Mouse (Mus musculus): ENCODE measurements around the gene Slc24a1. TPM values are rescaled to one million over a fixed set of nuclear protein-coding genes. Genes with fewer than 3 reads are reported as not detected.

Slc24a1 gene
- polyA plus RNA-seq, 1 experiment from 2014 or later, result not detected

DNA sequence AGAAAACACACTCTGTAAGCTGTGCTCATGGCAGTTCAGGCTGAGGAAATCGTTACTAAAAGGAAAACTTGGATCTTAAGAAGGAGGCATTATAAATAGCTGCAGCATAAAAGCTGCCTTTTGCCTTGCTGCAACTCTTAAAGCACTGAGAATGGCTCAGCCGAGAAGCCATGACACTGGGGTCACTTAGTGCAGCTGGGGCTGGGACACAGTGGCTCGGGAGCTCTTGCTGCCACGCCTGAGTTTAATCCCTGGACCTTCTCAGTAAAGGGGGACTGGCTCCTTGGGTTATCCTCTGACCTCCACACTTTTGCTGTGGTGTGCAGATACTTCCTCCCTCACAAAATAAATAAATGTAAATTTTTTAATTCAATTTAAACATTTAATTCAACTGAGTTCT is 48.5 kb downstream of the Slc24a1 start:
- no peak for DNase-seq (ENCODE audit: low spot score, missing footprints)
- no peak overlapping the region for H3K4me3 ChIP-seq (ENCODE audit: low read depth, low read length)
- H3K36me3 ChIP-seq (ENCODE audit: control insufficient read depth, insufficient read depth, low read length), result no peaks in the 10 kb centered on the region
- no peaks in the 10 kb centered on the region for H3K27me3 ChIP-seq (ENCODE audit: control insufficient read depth, insufficient read depth, low read length)
- no peak overlapping the region; the same call in 1 of the 2 replicates for H3K27ac ChIP-seq (ENCODE audit: low read depth, low read length)
- no peak overlapping the region for H3K9ac ChIP-seq (ENCODE audit: low read length)
- no peaks in the 10 kb centered on the region for H3K4me1 ChIP-seq (ENCODE audit: control insufficient read depth, insufficient read depth, low read length)
- 31% methylated on average over 4 of the region's 4 CpGs for WGBS
- no peaks in the 10 kb centered on the region for H3K9me3 ChIP-seq (ENCODE audit: control insufficient read depth, low read length)
- no peak overlapping the region for H3K4me2 ChIP-seq
- no peak for ATAC-seq (ENCODE audit: low FRiP score)

DNA sequence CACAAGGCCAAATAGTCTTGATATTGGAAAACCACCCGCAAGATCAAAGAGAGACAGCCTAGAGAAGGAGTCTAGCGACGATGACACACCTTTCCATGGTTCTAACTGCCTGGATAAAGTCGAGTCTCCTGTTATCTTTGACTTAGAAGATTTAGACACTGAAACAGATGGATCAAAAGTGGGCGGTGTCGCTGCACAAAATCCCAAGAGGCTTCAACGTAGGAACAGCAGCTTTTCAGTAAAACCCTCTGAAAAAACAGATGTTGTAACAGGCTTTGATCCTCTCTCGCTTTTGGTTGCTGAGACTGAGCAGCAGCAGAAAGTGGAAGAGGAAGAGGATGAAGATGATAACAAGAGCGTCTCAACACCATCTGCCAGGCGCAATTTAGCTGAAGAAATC is 54.8 kb downstream of the Slc24a1 start:
- 90% methylated on average over 10 of the region's 10 CpGs for WGBS
- Histone ChIP-seq H3K27me3 (ENCODE audit: control insufficient read depth, insufficient read depth, low read length) (no peaks in the 10 kb centered on the region), H3K27ac (ENCODE audit: low read depth, low read length) (no peak overlapping the region)

DNA sequence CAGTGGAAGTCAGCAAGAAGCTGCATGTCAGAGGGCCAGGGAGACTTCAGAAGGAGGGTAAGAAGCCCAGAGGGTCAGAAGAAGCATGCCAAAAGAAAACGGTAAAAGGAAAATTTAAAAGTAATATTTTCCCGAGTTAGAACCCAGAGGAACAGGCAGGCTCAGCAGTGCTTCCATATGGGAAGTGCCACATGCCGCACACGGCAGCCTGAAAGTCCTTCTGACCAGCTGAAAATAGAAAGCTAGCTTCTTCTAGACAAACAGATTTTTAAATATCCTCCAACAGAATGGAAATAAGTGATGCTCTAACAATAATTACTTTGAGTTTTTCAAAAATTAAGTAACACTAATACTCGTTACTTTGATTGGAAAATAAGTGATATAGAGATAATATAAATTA is 65.4 kb downstream of the Slc24a1 start:
- Histone ChIP-seq H3K4me2 (no peak overlapping the region), H3K27me3 (ENCODE audit: control insufficient read depth, insufficient read depth, low read length) (no peaks in the 10 kb centered on the region), H3K27ac (ENCODE audit: low read depth, low read length) (no peak overlapping the region), H3K9me3 (ENCODE audit: control insufficient read depth, low read length) (no peaks in the 10 kb centered on the region), H3K9ac (ENCODE audit: low read length) (no peak overlapping the region), H3K4me3 (ENCODE audit: low read depth, low read length) (no peak overlapping the region), H3K4me1 (ENCODE audit: control insufficient read depth, insufficient read depth, low read length) (no peaks in the 10 kb centered on the region), H3K36me3 (ENCODE audit: control insufficient read depth, insufficient read depth, low read length) (no peaks in the 10 kb centered on the region)
- ATAC-seq (ENCODE audit: low FRiP score) (no peak), DNase-seq (ENCODE audit: low spot score, missing footprints) (no peak)
- WGBS, result 88% methylated on average over 5 of the region's 5 CpGs

More for the DNA sequence above, 54.8 kb downstream of the Slc24a1 start:
- H3K4me1 ChIP-seq (ENCODE audit: control insufficient read depth, insufficient read depth, low read length), result no peaks in the 10 kb centered on the region
- no peaks in the 10 kb centered on the region for H3K9me3 ChIP-seq (ENCODE audit: control insufficient read depth, low read length)
- H3K4me3 ChIP-seq (ENCODE audit: low read depth, low read length), result no peak overlapping the region
- ATAC-seq (ENCODE audit: low FRiP score) (no peak), DNase-seq (ENCODE audit: low spot score, missing footprints) (no peak)
- H3K4me2 ChIP-seq, result no peak overlapping the region
- no peaks in the 10 kb centered on the region; the same call in none of the 2 replicates for H3K36me3 ChIP-seq (ENCODE audit: control insufficient read depth, insufficient read depth, low read length)
- H3K9ac ChIP-seq (ENCODE audit: low read length), result no peak overlapping the region

Small RNA genes within 50 kb of the gene (microRNA-seq; reads per million reads assigned to microRNA genes)
- gene Gm25640, result not detected

Other genes starting within 250 kb of the Slc24a1 start
- gene Rab11a, start 213.8 kb downstream of the Slc24a1 start, polyA plus RNA-seq (2014; fragmentation: Nextera tagmentation; extraction: Ambion mirVana), result 300 and 312 TPM in 2 replicates
- 8.4 and 8.9 TPM in 2 replicates for gene Dennd4a, start 140.3 kb downstream of the Slc24a1 start, polyA plus RNA-seq (2014; fragmentation: Nextera tagmentation; extraction: Ambion mirVana)
- 78.5 and 84.3 TPM in 2 replicates for gene Ints14, start 9.3 kb upstream of the Slc24a1 start, polyA plus RNA-seq (2014; fragmentation: Nextera tagmentation; extraction: Ambion mirVana)
- gene Hacd3, start 70.1 kb upstream of the Slc24a1 start, polyA plus RNA-seq (2014; fragmentation: Nextera tagmentation; extraction: Ambion mirVana), result 97.5 and 104 TPM in 2 replicates
- gene Dpp8, start 80.8 kb upstream of the Slc24a1 start, polyA plus RNA-seq (2014; fragmentation: Nextera tagmentation; extraction: Ambion mirVana), result 33.4 and 34.7 TPM in 2 replicates
- 13.0 and 13.3 TPM in 2 replicates for gene Igdcc4, start 149.9 kb upstream of the Slc24a1 start, polyA plus RNA-seq (2014; fragmentation: Nextera tagmentation; extraction: Ambion mirVana)
- gene Igdcc3, start 189.6 kb upstream of the Slc24a1 start, polyA plus RNA-seq (2014; fragmentation: Nextera tagmentation; extraction: Ambion mirVana), result 115 and 145 TPM in 2 replicates
- gene Parp16, start 243.7 kb upstream of the Slc24a1 start, polyA plus RNA-seq (2014; fragmentation: Nextera tagmentation; extraction: Ambion mirVana), result 5.2 and 6.4 TPM in 2 replicates

Measured in midbrain, embryonic 11.5 days (tissue).